Mouse (Mus musculus) limb, embryonic 12.5 days (tissue): ENCODE data around the gene 1110032A03Rik. TPM values are rescaled to one million over a fixed set of nuclear protein-coding genes. Genes with fewer than 3 reads are reported as not detected.

Experiments used
- polyA plus RNA-seq: library from polyadenylated mRNA; unstranded; fragments of >200 nt; fragmentation: Nextera tagmentation; extraction: Ambion mirVana; gene quantifications from 2 replicates; pipeline ENCODE4 v1.2.1, GENCODE M21; 2016

The 1110032A03Rik gene
- polyA plus RNA-seq, 1 experiment from 2014 or later = 24.8 TPM

Other genes starting within 250 kb of the 1110032A03Rik start
- 79.0 and 79.6 TPM in 2 replicates for gene Pts, start 246.8 kb downstream of the 1110032A03Rik start, polyA plus RNA-seq
- gene Il18, start 220.7 kb downstream of the 1110032A03Rik start, polyA plus RNA-seq = 0.59 and 2.2 TPM in 2 replicates
- 0.26 and 0.63 TPM in 2 replicates for gene Bco2, start 220.3 kb downstream of the 1110032A03Rik start, polyA plus RNA-seq
- not detected in 2 replicates for gene Tex12, start 214.2 kb downstream of the 1110032A03Rik start, polyA plus RNA-seq
- 259 and 268 TPM in 2 replicates for gene Sdhd, start 171.7 kb downstream of the 1110032A03Rik start, polyA plus RNA-seq
- gene Timm8b, start 171.6 kb downstream of the 1110032A03Rik start, polyA plus RNA-seq = 323 and 341 TPM in 2 replicates
- 4.0 and 4.6 TPM in 2 replicates for gene Pih1d2, start 158.2 kb downstream of the 1110032A03Rik start, polyA plus RNA-seq
- gene Nkapd1, start 158.1 kb downstream of the 1110032A03Rik start, polyA plus RNA-seq = 28.6 and 32.0 TPM in 2 replicates
- 49.5 and 49.8 TPM in 2 replicates for gene Dlat, start 115.7 kb downstream of the 1110032A03Rik start, polyA plus RNA-seq
- 29.5 and 30.4 TPM in 2 replicates for gene Dixdc1, start 36.0 kb downstream of the 1110032A03Rik start, polyA plus RNA-seq
- gene 2310030G06Rik, start 29.0 kb downstream of the 1110032A03Rik start, polyA plus RNA-seq = 2.2 and 3.5 TPM in 2 replicates
- gene Cryab, start 24.2 kb downstream of the 1110032A03Rik start, polyA plus RNA-seq = 28.0 and 31.2 TPM in 2 replicates
- 13.3 and 19.2 TPM in 2 replicates for gene Hspb2, start 23.2 kb downstream of the 1110032A03Rik start, polyA plus RNA-seq
- gene Fdxacb1, start 7.3 kb downstream of the 1110032A03Rik start, polyA plus RNA-seq = 10.9 and 11.3 TPM in 2 replicates
- gene Alg9, start 501 bp downstream of the 1110032A03Rik start, polyA plus RNA-seq = 39.0 and 41.9 TPM in 2 replicates
- 102 and 106 TPM in 2 replicates for gene Ppp2r1b, start 69.8 kb upstream of the 1110032A03Rik start, polyA plus RNA-seq
- 16.6 and 16.9 TPM in 2 replicates for gene Sik2, start 233.6 kb upstream of the 1110032A03Rik start, polyA plus RNA-seq